Mouse (Mus musculus) kidney, embryonic 14.5 days (tissue): ENCODE data around the gene Syngr1. TPM values are rescaled to one million over a fixed set of nuclear protein-coding genes. Genes with fewer than 3 reads are reported as not detected.
"Not testable (repeated sequence)": the region's sequence is repeated elsewhere in the genome, so short reads cannot be mapped to it uniquely, and the experiment has no call there.

Experiments
- ATAC-seq: fragments of 200-750 bp; cut with Nextera tagmentation; 2 replicates; pipeline ENCODE4 v1.8.0; 2017; ENCODE audit warnings: moderate number of reproducible peaks, mild to moderate bottlenecking, moderate TSS enrichment, moderate library complexity; ENCODE audit not compliant: low FRiP score, low TSS enrichment
- H3K27ac ChIP-seq: fragments of 300-500 bp; sonication (generic); 2 replicates; pipeline ENCODE4 v1.5.1; 2014; ENCODE audit warnings: low read depth, mild to moderate bottlenecking, low read length, moderate library complexity, mixed read lengths
- H3K27me3 ChIP-seq: fragments of 300-500 bp; sonication (generic); 2 replicates; pipeline ENCODE4 v1.6.1; 2014; ENCODE audit warnings: mild to moderate bottlenecking, low read length; ENCODE audit not compliant: control insufficient read depth, insufficient read depth
- H3K36me3 ChIP-seq: fragments of 300-500 bp; sonication (generic); 2 replicates; pipeline ENCODE4 v1.6.1; 2014; ENCODE audit warnings: low read length, mixed read lengths; ENCODE audit not compliant: control insufficient read depth, insufficient read depth
- H3K4me1 ChIP-seq: fragments of 300-500 bp; sonication (generic); 2 replicates; pipeline ENCODE4 v1.6.1; 2014; ENCODE audit warnings: low read length, mixed read lengths; ENCODE audit not compliant: control insufficient read depth, insufficient read depth
- H3K4me2 ChIP-seq: fragments of 300-500 bp; sonication (generic); replicated peaks from 2 replicates; pipeline ENCODE4 v1.6.1; 2014; ENCODE audit warnings: low read depth, mild to moderate bottlenecking, low read length
- H3K4me3 ChIP-seq: fragments of 300-500 bp; sonication (generic); 2 replicates; pipeline ENCODE4 v1.5.1; 2014; ENCODE audit warnings: mild to moderate bottlenecking, low read length
- H3K9ac ChIP-seq: fragments of 300-500 bp; sonication (generic); 2 replicates; pipeline ENCODE4 v1.6.1; 2014; ENCODE audit warnings: low read depth, mild to moderate bottlenecking, low read length, moderate library complexity
- H3K9me3 ChIP-seq: fragments of 300-500 bp; sonication (generic); 2 replicates; pipeline ENCODE4 v1.6.1; 2016; ENCODE audit warnings: low read length; ENCODE audit not compliant: control insufficient read depth
- WGBS: fragments of 180-500 bp; shearing (Covaris S2); extraction: QIAGEN DNeasy Blood & Tissue Kit; methylation state at CpG from one replicate; pipeline ENCODE4 v1.1.7; 2014; 5-methylcytosine and 5-hydroxymethylcytosine counted together
- polyA plus RNA-seq: library from polyadenylated mRNA; unstranded; fragments of >200 nt; fragmentation: Nextera tagmentation; extraction: Ambion mirVana; gene quantifications from 2 replicates; pipeline ENCODE4 v1.2.1, GENCODE M21; 2014

Gene Syngr1
- polyA plus RNA-seq, 1 experiment from 2014 or later = 9.5 TPM

DNA sequence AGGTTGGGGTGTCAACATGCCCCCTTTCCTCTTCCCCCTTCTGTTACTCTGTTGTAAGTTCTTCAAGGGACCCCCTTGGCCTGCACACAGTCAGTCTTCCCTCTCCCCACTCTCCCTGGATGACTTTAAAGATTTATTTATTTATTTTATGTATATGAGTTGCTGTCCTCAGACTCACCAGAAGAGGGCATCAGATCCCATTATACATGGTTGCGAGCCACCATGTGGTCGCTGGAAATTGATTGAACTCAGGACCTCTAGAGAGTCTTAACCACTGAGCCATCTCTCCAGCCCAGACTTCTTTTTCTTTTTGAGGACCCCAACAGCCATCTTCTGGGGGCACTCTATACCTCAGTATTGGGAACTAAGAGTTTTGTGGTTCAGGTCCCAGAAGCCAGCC lies 21.4 kb downstream of the Syngr1 start:
- no peak overlapping the region for H3K9ac ChIP-seq
- 55% methylated on average over 2 of the region's 2 CpGs for WGBS
- no peaks in the 10 kb centered on the region for H3K9me3 ChIP-seq
- no peaks in the 10 kb centered on the region for H3K36me3 ChIP-seq
- no peaks in the 10 kb centered on the region for H3K27me3 ChIP-seq
- H3K4me3 ChIP-seq = no peak overlapping the region
- no peak overlapping the region for H3K4me2 ChIP-seq
- ATAC-seq = no peak
- 0 out of 2 replicates have a peak, but pooled peaks cover 7% of the 10 kb centered on the region for H3K4me1 ChIP-seq
- H3K27ac ChIP-seq = no peak overlapping the region

DNA sequence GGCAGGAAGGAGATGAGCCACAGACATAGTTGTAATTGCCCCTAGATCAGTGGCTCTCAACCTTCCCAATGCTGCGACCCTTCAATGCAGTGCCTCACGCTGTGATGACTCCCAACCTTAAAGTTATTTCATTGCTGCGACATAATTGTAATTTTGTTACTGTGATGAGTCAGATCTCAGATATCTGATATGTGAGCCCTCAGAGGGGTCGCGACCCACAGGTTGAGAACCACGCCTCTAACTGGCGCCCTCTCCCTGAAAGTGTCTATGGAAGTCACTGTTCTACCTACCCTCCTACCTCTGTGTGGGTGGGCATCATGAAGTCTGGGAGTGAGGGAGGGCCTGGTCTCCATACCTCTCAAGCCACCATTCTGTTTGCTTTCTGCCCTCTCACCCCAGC lies 23.3 kb downstream of the Syngr1 start:
- WGBS = 85% methylated on average over 7 of the region's 7 CpGs
- H3K36me3 ChIP-seq = no peaks in the 10 kb centered on the region

DNA sequence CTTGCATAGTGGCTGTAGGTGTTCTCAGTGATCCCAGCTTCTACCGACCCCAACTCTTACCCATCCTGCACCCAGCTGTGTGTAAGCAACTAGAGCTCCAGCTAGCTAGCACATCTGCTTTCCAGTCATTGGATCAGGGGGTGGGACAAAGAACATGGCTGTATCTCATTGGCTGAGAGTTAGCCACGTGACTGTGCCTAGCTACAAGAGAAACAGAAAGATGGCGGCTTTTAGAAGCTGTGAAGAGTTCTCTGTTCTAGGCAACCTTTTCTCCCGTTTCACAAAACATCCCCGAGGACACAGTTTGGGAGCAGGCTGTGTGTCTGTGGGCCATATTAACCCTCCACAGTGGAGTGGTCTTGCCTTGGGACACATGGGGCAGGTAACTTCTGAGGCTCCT lies 24.1 kb downstream of the Syngr1 start:
- Histone ChIP-seq H3K9me3 (no peaks in the 10 kb centered on the region), H3K27ac (no peak overlapping the region), H3K4me3 (no peak overlapping the region), H3K36me3 (no peaks in the 10 kb centered on the region), H3K4me2 (no peak overlapping the region; the same call in 1 of the 2 replicates), H3K4me1 (0 out of 2 replicates have a peak, but pooled peaks cover 7% of the 10 kb centered on the region), H3K27me3 (no peaks in the 10 kb centered on the region), H3K9ac (no peak overlapping the region)
- 73% methylated on average over 5 of the region's 5 CpGs for WGBS
- ATAC-seq = no peak

More for the DNA sequence above, 23.3 kb downstream of the Syngr1 start:
- H3K27ac ChIP-seq = no peak overlapping the region
- no peak overlapping the region for H3K9ac ChIP-seq
- no peak overlapping the region for H3K4me3 ChIP-seq
- H3K9me3 ChIP-seq = no peaks in the 10 kb centered on the region
- no peak for ATAC-seq
- H3K4me2 ChIP-seq = no peak overlapping the region
- H3K27me3 ChIP-seq = no peaks in the 10 kb centered on the region
- 0 out of 2 replicates have a peak, but pooled peaks cover 7% of the 10 kb centered on the region for H3K4me1 ChIP-seq

DNA sequence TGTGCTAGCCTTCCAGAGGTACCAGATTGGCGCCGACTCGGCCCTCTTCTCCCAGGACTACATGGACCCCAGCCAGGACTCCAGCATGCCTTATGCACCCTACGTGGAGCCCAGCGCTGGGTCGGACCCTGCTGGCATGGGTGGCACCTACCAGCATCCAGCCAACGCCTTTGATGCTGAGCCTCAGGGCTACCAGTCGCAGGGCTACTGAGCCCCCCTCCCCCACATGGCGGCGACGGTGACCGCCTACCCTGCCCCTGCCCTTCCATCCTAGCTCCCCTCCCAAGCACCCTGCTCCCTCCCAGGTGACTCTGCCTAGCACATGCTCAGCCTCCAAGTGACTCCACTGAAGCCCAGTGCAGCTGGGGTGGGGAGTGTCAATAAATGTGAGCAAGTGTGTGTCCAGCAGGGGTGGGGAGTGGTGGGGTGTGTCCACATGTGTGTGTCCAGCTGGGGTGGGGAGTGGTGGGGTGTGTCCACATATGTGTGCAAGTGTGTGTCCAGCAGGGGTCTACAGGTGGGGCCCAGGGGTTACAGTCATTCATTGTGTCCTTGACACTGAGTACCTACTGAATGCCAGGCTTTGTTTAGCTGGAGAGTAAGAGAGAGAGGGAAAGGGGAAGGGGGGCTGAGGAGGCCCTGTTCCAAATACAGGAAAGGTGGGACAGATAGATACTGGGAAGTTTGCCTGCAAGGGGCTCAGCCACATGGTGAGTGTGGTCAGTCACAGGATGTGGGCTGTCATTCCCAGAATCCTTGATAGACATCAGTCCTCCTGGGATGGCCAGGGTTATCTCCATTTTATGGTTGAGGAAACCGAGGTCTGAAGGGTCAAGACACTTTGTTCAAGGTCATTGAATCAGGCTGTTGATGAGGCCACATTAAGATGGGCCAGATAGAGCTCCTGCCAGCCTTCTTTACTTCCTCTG lies 25.0 kb downstream of the Syngr1 start:
- ATAC-seq = no peak
- H3K27me3 ChIP-seq = no peaks in the 10 kb centered on the region
- no peaks in the 10 kb centered on the region for H3K9me3 ChIP-seq
- H3K27ac ChIP-seq = no peak overlapping the region
- 74% methylated on average over 13 of the region's 13 CpGs for WGBS
- H3K36me3 ChIP-seq = no peaks in the 10 kb centered on the region
- no peak overlapping the region for H3K9ac ChIP-seq
- H3K4me2 ChIP-seq = no peak overlapping the region
- H3K4me3 ChIP-seq = no peak overlapping the region
- 0 out of 2 replicates have a peak, but pooled peaks cover 7% of the 10 kb centered on the region for H3K4me1 ChIP-seq

DNA sequence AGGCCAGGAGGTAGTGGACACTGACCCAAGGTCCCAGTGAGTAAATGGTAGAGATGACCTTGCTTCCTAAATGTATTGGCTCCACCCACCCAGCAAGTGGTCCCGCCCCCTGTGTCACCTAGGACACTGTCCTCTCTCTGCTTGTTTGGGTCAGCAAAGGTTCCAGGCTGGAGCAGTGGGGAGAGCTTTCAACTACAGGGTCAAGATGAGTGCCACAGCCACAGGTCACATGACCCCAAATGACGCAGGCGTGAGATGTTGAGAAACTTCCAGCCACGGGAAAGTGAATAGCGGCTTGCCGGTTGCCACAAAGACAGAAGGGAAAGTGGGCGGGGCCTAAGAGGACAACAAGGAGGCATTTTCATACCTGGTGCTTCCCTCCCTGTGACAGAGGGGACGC lies 26.0 kb downstream of the Syngr1 start:
- H3K9ac ChIP-seq = no peak overlapping the region
- H3K4me2 ChIP-seq = no peak overlapping the region
- ATAC-seq = no peak; the same call in 1 of the 2 replicates
- no peaks in the 10 kb centered on the region for H3K36me3 ChIP-seq
- no peak overlapping the region for H3K4me3 ChIP-seq
- H3K27ac ChIP-seq = no peak overlapping the region
- WGBS = 68% methylated on average over 8 of the region's 8 CpGs
- H3K4me1 ChIP-seq = 0 out of 2 replicates have a peak, but pooled peaks cover 7% of the 10 kb centered on the region
- no peaks in the 10 kb centered on the region for H3K27me3 ChIP-seq
- no peaks in the 10 kb centered on the region for H3K9me3 ChIP-seq

DNA sequence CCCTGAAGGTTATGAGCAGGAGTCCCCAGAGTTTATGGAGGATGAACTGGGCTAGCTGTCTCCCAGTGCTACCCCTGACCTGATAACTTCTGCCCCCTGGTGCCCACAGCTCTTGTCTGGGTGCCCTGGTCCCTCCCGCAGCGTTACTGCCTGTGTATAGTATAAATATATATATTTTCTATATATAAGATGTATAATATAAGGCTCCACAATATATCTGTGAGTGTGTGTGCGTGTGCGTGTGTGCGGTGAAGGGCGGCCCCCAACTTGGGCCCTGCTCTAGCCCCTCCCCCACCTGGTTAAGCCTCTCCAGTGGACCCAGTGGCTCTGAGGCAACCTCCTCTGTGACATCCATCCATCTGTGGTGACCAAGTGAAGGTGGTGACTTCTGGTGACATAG lies 27.9 kb downstream of the Syngr1 start:
- no peak overlapping the region for H3K4me2 ChIP-seq
- H3K36me3 ChIP-seq = no peaks in the 10 kb centered on the region
- H3K9ac ChIP-seq = no peak overlapping the region
- H3K27ac ChIP-seq = no peak overlapping the region
- WGBS = 85% methylated on average over 6 of the region's 6 CpGs
- no peaks in the 10 kb centered on the region for H3K9me3 ChIP-seq
- H3K4me1 ChIP-seq = 0 out of 2 replicates have a peak, but pooled peaks cover 7% of the 10 kb centered on the region
- no peak overlapping the region for H3K4me3 ChIP-seq
- no peaks in the 10 kb centered on the region for H3K27me3 ChIP-seq
- no peak for ATAC-seq

DNA sequence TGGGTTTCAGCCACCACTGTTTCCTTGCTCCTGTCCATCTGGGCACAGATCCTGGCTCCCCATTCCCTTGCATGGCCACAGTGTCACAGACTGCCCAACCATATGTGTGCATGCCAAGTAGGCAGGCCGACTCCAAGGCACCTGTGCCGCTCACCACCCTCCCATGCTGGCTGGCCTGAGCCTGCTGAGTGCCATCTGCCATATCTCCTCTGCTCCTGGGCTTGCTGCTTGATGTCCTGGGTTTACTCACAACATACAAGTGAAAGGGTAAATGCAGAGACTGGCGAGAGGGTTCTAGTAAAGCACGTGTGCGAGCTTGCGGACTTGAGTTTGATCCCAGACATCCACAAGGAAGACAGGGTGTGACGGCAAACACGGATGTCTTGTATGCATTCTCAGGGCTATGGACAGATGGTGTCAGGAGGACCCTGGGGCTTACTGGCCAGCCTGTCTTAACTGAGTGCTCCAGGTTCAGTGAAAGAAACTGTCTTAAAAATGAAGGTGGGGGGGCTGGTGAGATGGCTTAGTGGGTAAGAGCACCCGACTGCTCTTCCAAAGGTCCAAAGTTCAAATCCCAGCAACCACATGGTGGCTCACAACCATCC lies 30.7 kb downstream of the Syngr1 start:
- H3K9me3 ChIP-seq = no peaks in the 10 kb centered on the region
- H3K4me3 ChIP-seq = no peak overlapping the region
- no peak overlapping the region for H3K27ac ChIP-seq
- no peaks in the 10 kb centered on the region for H3K4me1 ChIP-seq
- no peaks in the 10 kb centered on the region for H3K27me3 ChIP-seq
- no peaks in the 10 kb centered on the region for H3K36me3 ChIP-seq
- ATAC-seq = no peak
- H3K9ac ChIP-seq = no peak overlapping the region
- 91% methylated on average over 9 of the region's 9 CpGs for WGBS
- no peak overlapping the region for H3K4me2 ChIP-seq

DNA sequence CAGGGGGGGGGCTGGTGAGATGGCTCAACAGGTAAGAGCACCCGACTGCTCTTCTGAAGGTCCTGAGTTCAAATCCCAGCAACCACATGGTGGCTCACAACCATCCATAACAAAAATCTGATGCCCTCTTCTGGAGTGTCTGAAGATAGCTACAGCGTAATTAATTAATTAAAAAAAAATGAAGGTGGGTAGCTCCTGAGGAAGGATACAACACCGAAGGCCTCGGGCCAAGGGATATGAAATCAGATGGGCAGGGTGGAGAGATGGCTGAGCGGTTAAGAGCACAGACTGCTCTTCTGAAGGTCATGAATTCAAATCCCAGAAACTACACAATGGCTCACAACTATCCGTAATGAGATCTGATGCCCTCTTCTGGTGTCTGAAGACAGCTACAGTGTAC lies 31.3 kb downstream of the Syngr1 start:
- not testable (repeated sequence) for H3K27ac ChIP-seq, H3K9ac ChIP-seq, H3K27me3 ChIP-seq, H3K36me3 ChIP-seq, H3K9me3 ChIP-seq, ATAC-seq, H3K4me2 ChIP-seq, H3K4me1 ChIP-seq, H3K4me3 ChIP-seq
- WGBS = 92% methylated on average over 6 of the region's 6 CpGs

DNA sequence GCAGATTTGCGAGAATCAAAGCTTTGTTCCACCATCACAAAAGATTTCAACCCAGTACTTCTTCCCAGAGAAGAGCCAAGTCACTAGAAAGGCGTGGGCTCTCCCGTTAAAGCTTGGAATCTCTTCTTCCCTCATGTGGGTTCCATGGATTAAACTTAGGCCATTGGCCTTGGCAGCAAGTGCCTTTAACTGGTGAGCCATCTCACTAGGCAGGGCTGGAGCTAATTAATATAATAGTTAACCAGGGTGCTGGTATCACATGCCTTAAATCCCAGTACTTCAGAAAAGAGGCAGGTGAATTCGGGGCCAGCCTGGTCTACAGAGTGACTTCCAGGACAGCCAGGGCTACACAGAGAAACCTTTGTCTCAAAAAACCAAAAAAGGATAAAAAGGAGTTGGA lies 33.5 kb downstream of the Syngr1 start:
- Histone ChIP-seq H3K4me1 (no peaks in the 10 kb centered on the region), H3K4me2 (no peak overlapping the region), H3K4me3 (no peak overlapping the region), H3K36me3 (no peaks in the 10 kb centered on the region), H3K27me3 (no peaks in the 10 kb centered on the region), H3K9me3 (no peaks in the 10 kb centered on the region), H3K9ac (no peak overlapping the region), H3K27ac (no peak overlapping the region)
- ATAC-seq = no peak
- WGBS = 78% methylated on average over 4 of the region's 4 CpGs
